Mouse (Mus musculus) limb, embryonic 11.5 days (tissue): ENCODE data around the gene Bfar. TPM values are rescaled to one million over a fixed set of nuclear protein-coding genes. Genes with fewer than 3 reads are reported as not detected.
"Not testable (repeated sequence)": the region's sequence is repeated elsewhere in the genome, so short reads cannot be mapped to it uniquely, and the experiment has no call there.

Experiments
- ATAC-seq: fragments of 200-750 bp; cut with Nextera tagmentation; 2 replicates; pipeline ENCODE4 v1.8.0; 2017; ENCODE audit warnings: low read depth; ENCODE audit not compliant: insufficient number of reproducible peaks, low FRiP score, low TSS enrichment
- DNase-seq: peaks from one replicate; pipeline ENCODE4 v3.0.0-alpha.2; 2015; ENCODE audit warnings: low spot score
- H3K27ac ChIP-seq: fragments of 300-500 bp; sonication (generic); replicated peaks from 2 replicates; pipeline ENCODE4 v1.5.1; 2014; ENCODE audit warnings: low read depth, mild to moderate bottlenecking, low read length
- H3K27me3 ChIP-seq: fragments of 300-500 bp; sonication (generic); 2 replicates; pipeline ENCODE4 v1.6.1; 2014; ENCODE audit warnings: mild to moderate bottlenecking, low read length, mixed read lengths; ENCODE audit not compliant: control insufficient read depth, insufficient read depth
- H3K36me3 ChIP-seq: fragments of 300-500 bp; sonication (generic); 2 replicates; pipeline ENCODE4 v1.6.1; 2014; ENCODE audit warnings: mild to moderate bottlenecking, low read length, moderate library complexity, mixed read lengths; ENCODE audit not compliant: control insufficient read depth, insufficient read depth
- H3K4me1 ChIP-seq: fragments of 300-500 bp; sonication (generic); 2 replicates; pipeline ENCODE4 v1.6.1; 2014; ENCODE audit warnings: low read length, mixed read lengths; ENCODE audit not compliant: control insufficient read depth, insufficient read depth
- H3K4me2 ChIP-seq: fragments of 300-500 bp; sonication (generic); 2 replicates; pipeline ENCODE4 v1.6.1; 2014; ENCODE audit warnings: low read depth, mild to moderate bottlenecking, moderate library complexity; ENCODE audit not compliant: severe bottlenecking
- H3K4me3 ChIP-seq: fragments of 300-500 bp; sonication (generic); 2 replicates; pipeline ENCODE4 v1.5.1; 2014; ENCODE audit warnings: low read depth, low read length
- H3K9ac ChIP-seq: fragments of 300-500 bp; sonication (generic); 2 replicates; pipeline ENCODE4 v1.6.1; 2014; ENCODE audit warnings: mild to moderate bottlenecking, low read length
- H3K9me3 ChIP-seq: fragments of 300-500 bp; sonication (generic); 2 replicates; pipeline ENCODE4 v1.6.1; 2016; ENCODE audit warnings: low read length; ENCODE audit not compliant: control insufficient read depth
- WGBS: fragments of 180-500 bp; shearing (Covaris S2); extraction: QIAGEN DNeasy Blood & Tissue Kit; methylation state at CpG from one replicate; pipeline ENCODE4 v1.1.7; 2014; 5-methylcytosine and 5-hydroxymethylcytosine counted together
- polyA plus RNA-seq: library from polyadenylated mRNA; unstranded; fragments of >200 nt; fragmentation: Nextera tagmentation; extraction: Ambion mirVana; gene quantifications from 2 replicates; pipeline ENCODE4 v1.2.1, GENCODE M21; 2014

Bfar gene
- 39.2 and 41.3 TPM in 2 replicates for polyA plus RNA-seq

GRCm38 (mm10) chr16:13671685-13672385, at the start of gene Bfar, which contains the start of gene 3110001I22Rik:
Gene Bfar, plus strand, starts transcription at chr16:13671858.
Gene 3110001I22Rik, plus strand, starts transcription at chr16:13671929.
- Histone ChIP-seq H3K9me3 (no peaks in the 10 kb centered on the region), H3K9ac (peak within 1 kb of the TSS; percentile 94), H3K27ac (peak within 1 kb of the TSS; percentile 65; the same call in 1 of the 2 replicates), H3K4me2 (peak within 1 kb of the TSS; percentile 71), H3K36me3 (no peaks in the 10 kb centered on the region), H3K27me3 (no peaks in the 10 kb centered on the region), H3K4me1 (peaks cover 9% of the 10 kb centered on the region; the same call in 1 of the 2 replicates), H3K4me3 (peak within 1 kb of the TSS; percentile 95)
- under 1% methylated on average over 51 of the region's 54 CpGs for WGBS
- ATAC-seq (peak; percentile 91), DNase-seq (peak; percentile 93)

GRCm38 (mm10) chr16:13628345-13628744, 43.3 kb upstream of the Bfar start:
- DNase-seq = no peak
- H3K27me3 ChIP-seq = no peaks in the 10 kb centered on the region

GRCm38 (mm10) chr16:13638198-13638597, 33.5 kb upstream of the Bfar start:
- H3K27me3 ChIP-seq, DNase-seq, H3K9me3 ChIP-seq, H3K36me3 ChIP-seq, H3K4me2 ChIP-seq, H3K27ac ChIP-seq, H3K9ac ChIP-seq, ATAC-seq, H3K4me3 ChIP-seq, H3K4me1 ChIP-seq: not testable (repeated sequence)
- 54% methylated on average over 2 of the region's 2 CpGs for WGBS

More at GRCm38 (mm10) chr16:13628345-13628744, 43.3 kb upstream of the Bfar start:
- no peak for ATAC-seq
- H3K4me2 ChIP-seq = no peak overlapping the region
- H3K27ac ChIP-seq = no peak overlapping the region
- no peak overlapping the region for H3K9ac ChIP-seq
- H3K9me3 ChIP-seq = no peaks in the 10 kb centered on the region
- WGBS = 54% methylated on average over 5 of the region's 5 CpGs
- peaks cover 4% of the 10 kb centered on the region for H3K36me3 ChIP-seq
- no peak overlapping the region for H3K4me3 ChIP-seq
- no peaks in the 10 kb centered on the region for H3K4me1 ChIP-seq

GRCm38 (mm10) chr16:13639508-13639907, 32.1 kb upstream of the Bfar start:
- DNase-seq (no peak), ATAC-seq (no peak)
- 87% methylated on average over 5 of the region's 5 CpGs for WGBS
- Histone ChIP-seq H3K9me3 (no peaks in the 10 kb centered on the region), H3K4me3 (no peak overlapping the region), H3K4me2 (no peak overlapping the region), H3K4me1 (no peaks in the 10 kb centered on the region), H3K27me3 (no peaks in the 10 kb centered on the region), H3K9ac (no peak overlapping the region), H3K27ac (no peak overlapping the region), H3K36me3 (no peaks in the 10 kb centered on the region)

- WGBS = 74% methylated on average over 7 of the region's 7 CpGs
- no peaks in the 10 kb centered on the region for H3K36me3 ChIP-seq
- DNase-seq (peak; percentile 23), ATAC-seq (no peak)
- H3K9me3 ChIP-seq = no peaks in the 10 kb centered on the region
- no peak overlapping the region for H3K9ac ChIP-seq
- H3K27ac ChIP-seq = no peak overlapping the region
- H3K4me3 ChIP-seq = no peak overlapping the region
- no peaks in the 10 kb centered on the region for H3K27me3 ChIP-seq
- H3K4me2 ChIP-seq = no peak overlapping the region
- H3K4me1 ChIP-seq = no peaks in the 10 kb centered on the region
These were observed 31.6 kb upstream of the Bfar start for GRCm38 (mm10) chr16:13640064-13640463.

- no peak for DNase-seq
- H3K9ac ChIP-seq = no peak overlapping the region
- H3K4me3 ChIP-seq = no peak overlapping the region
- H3K4me2 ChIP-seq = no peak overlapping the region
- no peaks in the 10 kb centered on the region for H3K4me1 ChIP-seq
- no peaks in the 10 kb centered on the region for H3K27me3 ChIP-seq
- H3K36me3 ChIP-seq = no peaks in the 10 kb centered on the region
- H3K27ac ChIP-seq = no peak overlapping the region
- ATAC-seq = no peak
- WGBS = 90% methylated on average over 3 of the region's 3 CpGs
- no peaks in the 10 kb centered on the region for H3K9me3 ChIP-seq
These were observed 27.2 kb upstream of the Bfar start for GRCm38 (mm10) chr16:13644474-13644873.

GRCm38 (mm10) chr16:13645930-13646329, 25.7 kb upstream of the Bfar start:
- H3K4me1 ChIP-seq = no peaks in the 10 kb centered on the region
- no peak overlapping the region for H3K4me3 ChIP-seq
- H3K27ac ChIP-seq = no peak overlapping the region
- H3K9me3 ChIP-seq = no peaks in the 10 kb centered on the region
- H3K27me3 ChIP-seq = no peaks in the 10 kb centered on the region
- 92% methylated on average over 4 of the region's 4 CpGs for WGBS
- no peak overlapping the region for H3K9ac ChIP-seq
- no peak for DNase-seq
- H3K36me3 ChIP-seq = peaks cover under 1% of the 10 kb centered on the region; the same call in 1 of the 2 replicates
- ATAC-seq = no peak
- H3K4me2 ChIP-seq = no peak overlapping the region

- ATAC-seq = no peak
- Histone ChIP-seq H3K4me2 (no peak overlapping the region), H3K4me1 (no peaks in the 10 kb centered on the region), H3K27ac (no peak overlapping the region), H3K27me3 (no peaks in the 10 kb centered on the region), H3K36me3 (peaks cover 5% of the 10 kb centered on the region; the same call in 1 of the 2 replicates), H3K4me3 (no peak overlapping the region), H3K9me3 (no peaks in the 10 kb centered on the region), H3K9ac (no peak overlapping the region)
- 96% methylated on average over 3 of the region's 3 CpGs for WGBS
- no peak for DNase-seq
These were observed 12.8 kb upstream of the Bfar start for GRCm38 (mm10) chr16:13658886-13659285.
